Mouse (Mus musculus) limb, embryonic 13.5 days (tissue): Measurements from ENCODE around the gene Irgc1. TPM values are rescaled to one million over a fixed set of nuclear protein-coding genes. Genes with fewer than 3 reads are reported as not detected.
"Not testable (repeated sequence)": the region's sequence is repeated elsewhere in the genome, so short reads cannot be mapped to it uniquely, and the experiment has no call there.

Experiments
- ATAC-seq: fragments of 200-750 bp; cut with Nextera tagmentation; 2 replicates; pipeline ENCODE4 v1.8.0; 2017; ENCODE audit warnings: low read depth, moderate number of reproducible peaks, moderate TSS enrichment; ENCODE audit not compliant: low FRiP score
- H3K27ac ChIP-seq: fragments of 300-500 bp; sonication (generic); 2 replicates; pipeline ENCODE4 v1.5.1; 2015; ENCODE audit warnings: inconsistent platforms, mild to moderate bottlenecking, moderate library complexity
- H3K27me3 ChIP-seq: fragments of 300-500 bp; sonication (generic); 2 replicates; pipeline ENCODE4 v1.6.1; 2015; ENCODE audit warnings: mild to moderate bottlenecking, inconsistent platforms
- H3K36me3 ChIP-seq: fragments of 300-500 bp; sonication (generic); 2 replicates; pipeline ENCODE4 v1.6.1; 2015; ENCODE audit warnings: inconsistent platforms, mild to moderate bottlenecking, moderate library complexity
- H3K4me1 ChIP-seq: fragments of 300-500 bp; sonication (generic); 2 replicates; pipeline ENCODE4 v1.6.1; 2015; ENCODE audit warnings: inconsistent platforms
- H3K4me2 ChIP-seq: fragments of 300-500 bp; sonication (generic); replicated peaks from 2 replicates; pipeline ENCODE4 v1.6.1; 2015; ENCODE audit warnings: inconsistent platforms, mild to moderate bottlenecking, moderate library complexity
- H3K4me3 ChIP-seq: fragments of 300-500 bp; sonication (generic); 2 replicates; pipeline ENCODE4 v1.5.1; 2015; ENCODE audit warnings: moderate library complexity, mild to moderate bottlenecking, inconsistent platforms
- H3K9ac ChIP-seq: fragments of 300-500 bp; sonication (generic); 2 replicates; pipeline ENCODE4 v1.6.1; 2015; ENCODE audit warnings: mild to moderate bottlenecking, inconsistent platforms
- H3K9me3 ChIP-seq: fragments of 300-500 bp; sonication (generic); 2 replicates; pipeline ENCODE4 v1.6.1; 2016; ENCODE audit warnings: inconsistent platforms
- WGBS: fragments of 180-500 bp; shearing (Covaris S2); methylation state at CpG from one replicate; pipeline ENCODE4 v1.1.7; 2015; 5-methylcytosine and 5-hydroxymethylcytosine counted together
- polyA plus RNA-seq: library from polyadenylated mRNA; unstranded; fragments of >200 nt; fragmentation: Nextera tagmentation; extraction: Ambion mirVana; gene quantifications from 2 replicates; pipeline ENCODE4 v1.2.1, GENCODE M21; 2015

Irgc1 gene
- polyA plus RNA-seq, 1 experiment from 2014 or later = not detected

DNA sequence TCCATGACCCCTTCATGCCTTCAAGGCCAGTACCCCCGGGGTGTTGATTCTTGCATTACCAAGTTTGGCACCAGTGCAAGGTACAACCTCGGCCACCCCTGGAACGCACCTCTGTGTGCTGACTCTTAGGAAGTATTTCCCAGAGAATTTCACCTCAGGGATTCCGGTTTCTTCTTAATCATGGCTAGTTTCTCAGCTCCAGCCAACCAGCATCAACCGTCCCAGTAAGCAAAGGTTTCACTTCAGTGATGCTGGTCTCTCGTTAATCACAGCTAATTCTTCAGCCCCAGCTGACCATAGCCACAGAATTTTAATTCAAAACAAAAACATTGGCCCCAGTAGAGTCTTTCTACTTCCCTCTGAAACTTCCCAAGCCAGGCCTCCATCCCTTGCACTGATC is 42.0 kb downstream of the Irgc1 start:
- 83% methylated on average over 6 of the region's 6 CpGs for WGBS
- Histone ChIP-seq H3K9me3 (no peaks in the 10 kb centered on the region), H3K9ac (no peak overlapping the region), H3K4me3 (no peak overlapping the region), H3K36me3 (peaks cover 50% of the 10 kb centered on the region), H3K27me3 (no peaks in the 10 kb centered on the region), H3K27ac (no peak overlapping the region), H3K4me2 (no peak overlapping the region), H3K4me1 (peaks cover 23% of the 10 kb centered on the region)
- no peak for ATAC-seq

DNA sequence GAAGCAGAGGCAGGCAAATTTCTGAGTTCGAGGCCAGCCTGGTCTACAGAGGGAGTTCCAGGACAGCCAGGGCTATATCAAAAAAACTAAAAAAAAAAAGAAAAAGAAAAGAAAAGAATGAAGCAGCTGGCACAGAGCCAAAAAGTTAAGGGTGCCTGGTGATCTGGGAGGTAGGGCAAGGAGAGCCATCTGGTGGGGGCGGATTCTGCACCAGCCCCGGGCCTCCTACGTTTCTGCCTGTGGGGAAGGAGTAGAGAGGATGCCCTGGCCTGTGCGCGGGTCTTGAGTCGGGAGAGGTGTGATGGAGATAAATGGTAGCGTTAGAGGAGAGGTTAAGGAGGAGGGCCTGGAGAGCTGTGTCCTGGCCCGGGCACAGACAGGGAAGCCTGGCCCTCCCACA is 43.9 kb downstream of the Irgc1 start:
- ATAC-seq = no peak
- H3K27ac ChIP-seq = no peak overlapping the region
- WGBS = 84% methylated on average over 9 of the region's 9 CpGs
- H3K4me3 ChIP-seq = no peak overlapping the region
- H3K4me1 ChIP-seq = peaks cover 23% of the 10 kb centered on the region
- no peak overlapping the region for H3K9ac ChIP-seq
- no peak overlapping the region for H3K4me2 ChIP-seq
- no peaks in the 10 kb centered on the region for H3K27me3 ChIP-seq
- peaks cover 56% of the 10 kb centered on the region for H3K36me3 ChIP-seq
- no peaks in the 10 kb centered on the region for H3K9me3 ChIP-seq

DNA sequence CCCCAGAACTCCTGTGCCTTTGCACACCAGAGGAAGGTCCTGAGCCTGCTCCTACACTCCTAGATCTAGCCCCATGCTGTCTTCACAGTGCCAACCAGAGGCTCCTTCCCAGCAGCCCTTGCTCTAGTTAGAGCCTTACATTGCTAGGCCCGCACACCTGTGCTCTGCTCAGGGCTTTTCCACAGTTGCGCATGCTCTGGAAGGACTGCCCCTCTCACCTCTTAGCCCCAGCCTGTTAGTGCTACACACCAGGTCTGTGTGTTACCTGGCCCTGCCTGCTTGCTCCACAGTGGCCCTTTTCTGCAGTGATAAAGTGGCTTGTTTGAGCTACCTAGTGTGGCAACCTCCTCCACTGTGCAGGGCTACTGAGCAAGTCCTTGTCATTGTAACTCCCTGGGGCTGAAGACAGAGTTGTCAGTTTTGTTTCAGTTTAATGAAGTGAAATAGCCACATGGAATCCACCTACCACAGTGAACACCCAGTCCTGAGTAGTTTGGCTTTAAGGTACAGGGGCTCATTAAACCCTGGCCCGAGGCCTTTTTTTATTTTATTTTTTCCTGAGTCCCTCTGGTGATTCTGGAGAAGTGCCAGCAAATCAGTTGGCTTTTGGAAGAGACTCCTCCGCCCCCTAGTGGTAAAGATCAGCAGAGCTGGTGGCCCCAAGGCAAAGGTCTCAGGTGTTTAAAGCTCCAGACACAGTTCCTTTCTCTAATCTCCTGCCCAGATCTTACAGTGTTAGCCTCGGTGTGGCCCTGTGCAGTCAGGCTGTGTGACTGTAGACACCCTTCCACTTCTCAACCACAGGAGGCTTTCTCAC is 45.4 kb downstream of the Irgc1 start:
- Histone ChIP-seq H3K4me3 (no peak overlapping the region), H3K27ac (peak overlapping the region; percentile 49; the same call in 1 of the 2 replicates), H3K9me3 (peaks cover 8% of the 10 kb centered on the region; the same call in 1 of the 2 replicates), H3K9ac (peak overlapping the region; percentile 20; the same call in 1 of the 2 replicates), H3K27me3 (no peaks in the 10 kb centered on the region), H3K36me3 (peaks cover 59% of the 10 kb centered on the region), H3K4me1 (peaks cover 23% of the 10 kb centered on the region), H3K4me2 (no peak overlapping the region)
- ATAC-seq = peak; percentile 37; the same call in 1 of the 2 replicates
- WGBS = 32% methylated on average over 5 of the region's 5 CpGs

DNA sequence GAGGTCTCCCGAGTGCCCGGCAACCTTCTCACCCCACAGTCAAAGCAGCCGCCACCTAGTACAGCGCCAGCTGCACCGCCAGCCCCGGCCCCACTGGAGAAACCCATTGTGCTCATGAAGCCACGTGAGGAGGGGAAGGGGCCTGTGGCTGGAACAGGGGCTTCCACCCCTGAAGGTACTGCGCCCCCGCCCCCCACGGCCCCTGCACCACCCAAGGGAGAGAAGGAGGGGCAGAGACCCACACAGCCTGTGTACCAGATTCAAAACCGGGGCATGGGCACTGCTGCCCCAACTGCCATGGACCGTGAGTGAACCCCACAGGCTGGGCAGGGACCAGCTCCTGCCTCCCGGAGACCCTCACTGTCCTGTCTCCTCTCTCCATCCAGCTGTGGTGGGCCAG is 46.4 kb downstream of the Irgc1 start:
- Histone ChIP-seq H3K36me3 (peaks cover 57% of the 10 kb centered on the region), H3K4me3 (no peak overlapping the region), H3K4me2 (no peak overlapping the region), H3K27ac (no peak overlapping the region), H3K9me3 (peaks cover 8% of the 10 kb centered on the region; the same call in 1 of the 2 replicates), H3K4me1 (peaks cover 29% of the 10 kb centered on the region), H3K9ac (no peak overlapping the region), H3K27me3 (no peaks in the 10 kb centered on the region)
- over 99% methylated on average over 13 of the region's 13 CpGs for WGBS
- ATAC-seq = no peak

DNA sequence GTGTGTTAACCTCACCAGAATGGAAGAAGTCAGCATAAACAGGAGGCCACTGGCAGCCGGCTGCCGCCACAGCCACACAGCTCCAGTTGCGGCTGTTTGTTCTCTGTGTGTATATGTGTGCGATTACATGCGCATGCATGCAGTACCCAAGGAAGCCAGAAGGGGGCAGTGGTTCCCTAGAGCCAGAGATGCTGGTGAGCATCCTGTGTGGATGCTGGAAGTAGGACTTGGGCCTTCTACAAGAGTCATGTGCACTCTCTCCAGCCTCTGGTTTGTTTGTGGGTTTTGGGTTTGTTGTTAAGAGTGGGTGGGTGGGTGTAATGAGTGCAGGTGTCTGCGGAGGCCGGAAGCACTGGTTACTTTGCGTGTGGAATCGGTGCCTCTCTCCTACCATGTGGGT is 49.2 kb downstream of the Irgc1 start:
- Histone ChIP-seq H3K27ac (no peak overlapping the region), H3K4me2 (no peak overlapping the region), H3K4me1 (peaks cover 30% of the 10 kb centered on the region), H3K27me3 (no peaks in the 10 kb centered on the region), H3K9ac (no peak overlapping the region), H3K36me3 (peaks cover 47% of the 10 kb centered on the region), H3K4me3 (no peak overlapping the region), H3K9me3 (peaks cover 8% of the 10 kb centered on the region; the same call in 1 of the 2 replicates)
- ATAC-seq = no peak
- WGBS = 97% methylated on average over 9 of the region's 9 CpGs

DNA sequence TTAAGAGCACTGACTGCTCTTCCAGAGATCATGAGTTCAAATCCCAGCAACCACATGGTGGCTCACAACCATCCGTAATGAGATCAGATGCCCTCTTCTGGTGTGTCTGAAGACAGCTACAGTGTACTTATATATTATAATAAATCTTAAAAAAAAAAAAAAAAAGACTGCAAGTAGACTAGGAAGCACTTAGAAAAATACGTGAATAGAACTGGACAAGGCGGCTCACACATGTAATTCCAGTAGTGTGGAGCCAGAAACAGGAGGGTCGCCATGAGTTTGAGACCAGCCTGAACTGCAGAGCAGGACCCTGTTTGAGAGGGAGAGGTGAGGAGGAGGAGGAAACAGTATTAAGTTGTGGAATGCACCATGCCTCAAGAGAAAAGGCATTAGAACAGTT is 51.6 kb downstream of the Irgc1 start:
- Histone ChIP-seq H3K36me3 (peaks cover 32% of the 10 kb centered on the region), H3K4me3 (peak overlapping the region; percentile 61), H3K4me2 (peak overlapping the region; percentile 68), H3K4me1 (peaks cover 14% of the 10 kb centered on the region)
- not testable (repeated sequence) for H3K27me3 ChIP-seq, H3K27ac ChIP-seq, H3K9ac ChIP-seq, H3K9me3 ChIP-seq, ATAC-seq
- 97% methylated on average over 4 of the region's 4 CpGs for WGBS

DNA sequence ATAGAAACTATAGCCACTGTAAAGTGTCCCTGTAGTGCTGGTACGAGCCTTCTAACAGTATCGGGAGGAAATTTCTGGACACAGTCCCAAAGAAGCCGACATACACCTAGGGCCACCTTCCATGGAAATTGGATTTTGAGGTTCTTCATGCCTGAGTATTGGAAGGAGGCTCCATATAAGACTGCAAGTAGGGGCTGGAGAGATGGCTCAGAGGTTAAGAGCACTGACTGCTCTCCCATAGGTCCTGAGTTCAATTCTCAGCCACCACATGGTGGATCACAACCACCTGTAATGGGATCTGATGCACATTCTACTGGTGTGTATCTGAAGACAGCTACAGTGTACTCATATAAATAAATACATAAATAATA is 52.0 kb downstream of the Irgc1 start:
- peak overlapping the region; percentile 61 for H3K4me3 ChIP-seq
- H3K9ac ChIP-seq = peak overlapping the region; percentile 69
- peaks cover 8% of the 10 kb centered on the region; the same call in 1 of the 2 replicates for H3K9me3 ChIP-seq
- WGBS = 17% methylated on average over 3 of the region's 3 CpGs
- H3K4me1 ChIP-seq = peaks cover 18% of the 10 kb centered on the region
- H3K27me3 ChIP-seq = no peaks in the 10 kb centered on the region
- ATAC-seq = peak; percentile 7; the same call in 1 of the 2 replicates
- peak overlapping the region; percentile 94 for H3K27ac ChIP-seq
- H3K4me2 ChIP-seq = peak overlapping the region; percentile 68
- H3K36me3 ChIP-seq = peaks cover 28% of the 10 kb centered on the region

DNA sequence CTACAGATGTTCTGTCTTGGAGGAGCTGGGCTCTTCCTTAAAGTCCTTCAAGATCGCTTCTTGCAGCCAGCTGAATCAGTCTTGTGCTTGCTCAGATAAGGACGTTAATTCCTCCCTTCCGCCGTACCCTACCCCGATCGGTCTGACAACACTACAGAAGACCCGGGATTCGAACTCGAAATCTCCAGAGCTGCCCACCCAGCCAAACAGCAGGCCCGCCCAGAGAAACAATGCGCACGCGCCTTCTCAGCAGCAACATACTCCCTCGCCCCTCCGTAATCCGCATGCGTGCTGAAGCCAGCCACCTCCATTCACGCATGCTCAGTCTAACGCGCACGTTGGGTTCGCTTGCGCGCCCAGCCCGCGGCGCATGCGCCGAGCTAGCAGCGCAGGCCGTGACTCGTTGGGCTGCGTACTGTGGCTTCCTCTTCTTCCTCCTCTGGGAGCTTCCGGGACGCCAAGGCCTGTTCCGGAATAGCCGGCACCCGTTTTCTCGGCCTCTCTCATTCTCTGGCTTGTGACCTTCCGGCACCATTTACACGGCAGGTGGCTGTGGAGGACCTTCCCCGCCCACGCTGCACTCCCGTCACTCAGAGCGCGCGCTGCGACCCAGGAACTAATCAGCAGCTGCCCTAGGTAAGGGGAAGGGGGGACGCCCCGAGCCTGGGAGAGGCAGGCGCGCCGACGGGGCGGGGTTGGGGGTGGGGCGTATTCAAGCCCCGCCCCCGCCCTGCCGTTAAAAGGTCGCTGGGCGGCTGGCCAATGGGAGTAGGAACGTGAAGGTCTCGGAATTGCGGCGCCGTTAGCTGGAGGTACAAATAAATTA is 52.6 kb downstream of the Irgc1 start, which contains the start of gene Smg9:
Gene Smg9, plus strand, starts transcription at position 364 of the 826 bp plus-strand sequence.
- peak; percentile 94 for ATAC-seq
- peaks cover 22% of the 10 kb centered on the region for H3K36me3 ChIP-seq
- H3K4me1 ChIP-seq = peaks cover 24% of the 10 kb centered on the region
- peak within 1 kb of the TSS; percentile 61 for H3K4me3 ChIP-seq
- no peaks in the 10 kb centered on the region for H3K27me3 ChIP-seq
- peak within 1 kb of the TSS; percentile 68 for H3K4me2 ChIP-seq
- WGBS = 2% methylated on average over 66 of the region's 66 CpGs
- peak within 1 kb of the TSS; percentile 69 for H3K9ac ChIP-seq
- H3K27ac ChIP-seq = peak within 1 kb of the TSS; percentile 94
- peaks cover 8% of the 10 kb centered on the region; the same call in 1 of the 2 replicates for H3K9me3 ChIP-seq

DNA sequence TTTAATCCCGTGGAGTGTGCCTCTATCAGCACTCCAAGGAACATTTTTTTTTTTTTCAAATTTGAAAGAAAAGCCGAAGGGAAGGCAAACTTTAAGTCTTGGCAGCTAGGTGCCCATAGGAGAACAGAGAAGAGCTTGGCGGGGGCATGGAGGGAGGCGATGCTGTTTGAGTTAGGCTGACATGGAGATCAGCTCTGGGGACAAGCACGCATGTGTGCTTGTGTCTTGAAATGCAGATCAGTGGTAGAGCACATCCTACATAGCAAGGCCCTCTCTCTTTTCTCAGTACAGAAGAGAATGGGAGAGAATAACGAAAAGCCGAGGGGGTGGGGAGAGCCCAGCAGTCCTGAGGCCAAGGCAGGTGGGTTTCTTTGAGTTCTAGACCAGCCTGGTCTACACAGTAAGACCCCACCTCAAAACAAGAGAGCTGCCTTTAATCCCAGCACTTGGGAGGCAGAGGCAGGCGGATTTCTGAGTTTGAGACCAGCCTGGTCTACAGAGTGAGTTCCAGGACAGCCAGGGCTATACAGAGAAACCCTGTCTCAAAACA is 53.7 kb downstream of the Irgc1 start:
- Histone ChIP-seq H3K9ac (no peak overlapping the region), H3K4me1 (peaks cover 26% of the 10 kb centered on the region), H3K4me2 (no peak overlapping the region), H3K27me3 (no peaks in the 10 kb centered on the region), H3K27ac (no peak overlapping the region), H3K9me3 (peaks cover 8% of the 10 kb centered on the region; the same call in 1 of the 2 replicates), H3K36me3 (peaks cover 14% of the 10 kb centered on the region), H3K4me3 (no peak overlapping the region)
- 92% methylated on average over 8 of the region's 8 CpGs for WGBS
- ATAC-seq = no peak

DNA sequence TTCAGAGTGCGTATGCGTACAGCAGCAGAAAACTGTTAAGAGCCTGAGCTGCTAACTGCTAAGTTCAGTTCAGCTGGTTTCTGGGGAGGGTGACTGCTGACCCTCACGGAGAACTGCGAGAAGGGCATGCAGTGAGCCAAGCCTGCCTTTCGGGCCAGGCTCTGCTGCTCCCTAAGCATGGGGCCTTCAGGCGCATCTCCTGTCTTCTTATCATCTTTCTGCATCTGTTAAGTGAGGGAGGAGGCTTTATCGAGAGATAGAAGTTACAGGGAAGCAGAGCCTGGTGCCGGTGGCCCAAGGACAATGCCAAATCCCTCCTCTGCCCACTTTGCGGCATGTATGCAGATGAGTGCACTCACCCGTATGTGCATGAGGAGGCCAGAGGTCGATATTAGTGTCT is 55.3 kb downstream of the Irgc1 start:
- Histone ChIP-seq H3K27ac (no peak overlapping the region), H3K27me3 (no peaks in the 10 kb centered on the region), H3K4me3 (no peak overlapping the region), H3K4me1 (peaks cover 26% of the 10 kb centered on the region), H3K36me3 (no peaks in the 10 kb centered on the region), H3K9ac (0 out of 2 replicates have a peak overlapping the region, but pooled peaks have one; percentile 9), H3K4me2 (no peak overlapping the region), H3K9me3 (no peaks in the 10 kb centered on the region)
- ATAC-seq = no peak
- WGBS = 77% methylated on average over 11 of the region's 11 CpGs

DNA sequence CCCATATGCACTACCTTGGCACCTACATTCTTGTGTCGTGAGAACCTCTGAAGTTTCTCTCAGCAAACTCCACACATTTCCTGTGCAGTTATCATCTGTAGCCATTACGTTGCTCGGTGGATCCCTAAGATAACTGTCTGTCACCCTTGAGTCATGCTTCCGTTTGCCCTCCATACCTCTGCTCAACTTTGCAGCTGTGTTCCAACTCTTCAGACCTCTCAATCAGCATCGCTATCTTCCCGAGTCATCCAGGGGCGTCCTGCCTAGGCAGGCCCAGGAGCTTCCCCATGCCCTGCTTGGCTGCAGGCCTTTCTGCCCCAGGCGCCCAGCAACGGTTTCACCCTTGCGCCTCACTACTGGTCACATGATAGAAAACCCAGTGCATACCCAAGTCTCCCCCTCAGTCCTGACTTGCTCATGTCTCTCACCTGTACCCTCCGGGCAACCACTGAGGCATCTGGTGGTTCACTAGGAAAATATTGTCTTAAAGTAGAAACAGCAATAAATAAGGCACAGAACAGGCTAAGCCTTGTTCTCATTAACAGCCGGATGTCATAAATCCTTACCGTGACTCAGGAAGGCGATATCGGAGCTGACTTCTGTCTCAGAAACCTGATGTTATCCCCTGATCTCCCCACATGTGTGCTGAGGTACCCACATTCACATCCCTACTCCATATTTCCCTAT is 57.5 kb downstream of the Irgc1 start:
- Histone ChIP-seq H3K9me3 (no peaks in the 10 kb centered on the region), H3K4me2 (peak overlapping the region; percentile 17; the same call in 1 of the 2 replicates), H3K27ac (peak overlapping the region; percentile 68), H3K4me3 (no peak overlapping the region), H3K4me1 (peaks cover 35% of the 10 kb centered on the region), H3K36me3 (no peaks in the 10 kb centered on the region), H3K9ac (no peak overlapping the region), H3K27me3 (no peaks in the 10 kb centered on the region)
- 34% methylated on average over 15 of the region's 15 CpGs for WGBS
- peak; percentile 1; the same call in 1 of the 2 replicates for ATAC-seq
